Comparison of ENCODE assay signal across 8 mouse cellular contexts in genomic region chrX:135975226-135975552, GRCm38 (mm10). TPM values are rescaled to one million over a fixed set of nuclear protein-coding genes. Genes with fewer than 3 reads are reported as not detected.
DNase-seq lines count a peak whose midpoint lies in the region; ATAC-seq and TF ChIP-seq lines count a peak whose summit lies in the region.

No protein-coding gene starts in this region.

- no peak overlapping the region for H3K4me2 ChIP-seq in forebrain, embryonic 11.5 days (ENCODE audit: low read depth, low read length, severe bottlenecking)

- peak; percentile 54 for DNase-seq in MN1 (ENCODE audit: low spot score)
- peak; percentile 82 for DNase-seq in brain, embryonic 14.5 days (ENCODE audit: low read depth)
- DNase-seq in forebrain, embryonic 11.5 days (ENCODE audit: low spot score), result peak; percentile 77
- DNase-seq in heart, postnatal 14 days, result peak; percentile 58 to 79
- DNase-seq in layer of hippocampus, postnatal 36 days, result peak; percentile 74 to 77
- peak; percentile 71 to 74 for DNase-seq in right cerebral cortex, postnatal 36 days (ENCODE audit: low spot score in 2 of 2)
- peak; percentile 40 for DNase-seq in yolk sac, embryonic 10.5 days (ENCODE audit: low spot score)

- TF ChIP-seq POLR2A in brain, embryonic 14.5 days (IDR thresholded peaks at IDR 0.05; ENCODE audit: borderline replicate concordance, extremely low read depth, insufficient read depth, insufficient read length, poor library complexity, severe bottlenecking), result no peak

- TF ChIP-seq CTCF in brain, embryonic 14.5 days (IDR thresholded peaks at IDR 0.05; ENCODE audit: borderline replicate concordance, extremely low read depth, insufficient read depth, insufficient read length), result peak; percentile 66; the same call in 1 of the 2 replicates

- no peaks in the 10 kb centered on the region for H3K9me3 ChIP-seq in forebrain, embryonic 11.5 days (ENCODE audit: control insufficient read depth, low read length)

- H3K27ac ChIP-seq in forebrain, embryonic 11.5 days (ENCODE audit: low read depth, low read length), result no peak overlapping the region

- 26% methylated on average over 8 of the region's 8 CpGs for WGBS in forebrain, embryonic 11.5 days

- H3K4me3 ChIP-seq in forebrain, embryonic 11.5 days (ENCODE audit: low read depth, low read length), result no peak overlapping the region

- no peaks in the 10 kb centered on the region for H3K27me3 ChIP-seq in forebrain, embryonic 11.5 days (ENCODE audit: control insufficient read depth, insufficient read depth, low read length)

- intact Hi-C loops in heart, postnatal 14 days (cut with DNase I), result loop anchor here (5.0 to 10.0 kb wide), 2 partner anchors 173 to 410 kb away; no protein-coding TSS in a partner anchor

- ATAC-seq in forebrain, embryonic 11.5 days (replicated peaks; ENCODE audit: low FRiP score), result no peak
- ATAC-seq in megakaryocyte-erythroid progenitor cell, adult 5-6 weeks (replicated peaks; ENCODE audit: low FRiP score, low TSS enrichment, poor library complexity, severe bottlenecking), result peak; percentile 85

- no peaks in the 10 kb centered on the region for H3K36me3 ChIP-seq in forebrain, embryonic 11.5 days (ENCODE audit: control insufficient read depth, insufficient read depth, low read length)

- H3K4me1 ChIP-seq in forebrain, embryonic 11.5 days (replicated peaks; ENCODE audit: control insufficient read depth, insufficient read depth, low read length), result no peaks in the 10 kb centered on the region

- H3K9ac ChIP-seq in forebrain, embryonic 11.5 days (ENCODE audit: low read length), result no peak overlapping the region

RNA-seq across cellular contexts. Expression of gene Arxes2, which starts 18.4 kb away (rescaled TPM):
- 130 and 147 TPM in 2 replicates for polyA plus RNA-seq in brain, embryonic 14.5 days (2012; rRNA removed)
- 117 and 122 TPM in 2 replicates for polyA plus RNA-seq in forebrain, embryonic 11.5 days (2014; fragmentation: Nextera tagmentation; extraction: Ambion mirVana)
- total RNA-seq in heart, postnatal 14 days (2021), result 1 to 10 TPM; 3.1 to 5.2 TPM
- 10 to 100 TPM; 61.9 to 75.4 TPM for total RNA-seq in layer of hippocampus, postnatal 36 days (2021)
- 1.4 and 2.2 TPM in 2 replicates for total RNA-seq in megakaryocyte-erythroid progenitor cell, adult 5-6 weeks (2014; fragmentation: Nextera tagmentation)
- total RNA-seq in megakaryocyte-erythroid progenitor cell, adult 5-6 weeks (2017), result 5.0 TPM in 1 of 2 replicates, not detected in the other

RNA-seq across cellular contexts. Expression of gene Arxes1, which starts 58.0 kb away (rescaled TPM):
- 22.5 and 43.7 TPM in 2 replicates for polyA plus RNA-seq in brain, embryonic 14.5 days (2012; rRNA removed)
- 48.9 and 49.3 TPM in 2 replicates for polyA plus RNA-seq in forebrain, embryonic 11.5 days (2014; fragmentation: Nextera tagmentation; extraction: Ambion mirVana)
- 1 to 10 TPM; 1.3 to 1.6 TPM for total RNA-seq in heart, postnatal 14 days (2021)
- 10 to 100 TPM; 36.2 to 41.9 TPM for total RNA-seq in layer of hippocampus, postnatal 36 days (2021)
- total RNA-seq in megakaryocyte-erythroid progenitor cell, adult 5-6 weeks (2014; fragmentation: Nextera tagmentation), result not detected in 2 replicates
- not detected in 2 replicates for total RNA-seq in megakaryocyte-erythroid progenitor cell, adult 5-6 weeks (2017)

Comparison
In these comparisons a context has a peak if more than half of its experiments do, and no peak if none do; other contexts are left out.
1. RNA of gene Arxes2, which starts 18.4 kb away (total RNA-seq): 61.9 to 75.4 TPM in layer of hippocampus, postnatal 36 days; 3.1 to 5.2 TPM in heart, postnatal 14 days and 1.4 to 5.0 TPM in megakaryocyte-erythroid progenitor cell, adult 5-6 weeks; every median in the first group is over 10 times any median in the second.
2. RNA of gene Arxes1, which starts 58.0 kb away (total RNA-seq): 36.2 to 41.9 TPM in layer of hippocampus, postnatal 36 days; 1.3 to 1.6 TPM in heart, postnatal 14 days and not detected in megakaryocyte-erythroid progenitor cell, adult 5-6 weeks; every median in the first group is over 10 times any median in the second.
3. Peak in every context shown above with its lines, with median percentiles within 50 percentile points of each other: DNase-seq.